Mouse (Mus musculus): Measurements from ENCODE around the gene Igsf10.
"Not testable (repeated sequence)": the region's sequence is repeated elsewhere in the genome, so short reads cannot be mapped to it uniquely, and the experiment has no call there.

The Igsf10 gene

GRCm38 (mm10) chr3:59344065-59344905, at the start of gene Igsf10:
TSS of gene Igsf10 (minus strand) at chr3:59344394.
- peak; percentile 95 for DNase-seq

GRCm38 (mm10) chr3:59385553-59385952, 41.4 kb upstream of the Igsf10 start:
- DNase-seq, result peak; percentile 81

DNA sequence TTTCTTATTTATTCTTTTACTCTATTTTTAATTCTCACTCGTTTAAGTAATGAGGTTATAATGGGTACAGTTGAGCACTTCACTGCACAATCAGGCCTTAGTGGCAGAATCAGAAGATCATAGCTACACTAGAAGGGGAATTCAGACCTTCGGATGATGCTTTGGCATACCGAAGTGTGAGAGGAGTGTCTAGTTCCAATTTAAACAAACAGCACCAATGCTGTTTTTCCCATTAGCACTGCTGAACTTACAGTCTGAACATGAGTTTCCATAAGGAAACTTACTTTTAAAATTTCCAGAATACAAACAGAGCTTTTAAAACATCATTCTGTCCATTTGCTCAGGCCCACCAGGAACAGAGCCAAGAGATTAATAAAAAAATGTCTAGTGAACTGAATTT, 40.8 kb upstream of the Igsf10 start:
- no peak for DNase-seq

GRCm38 (mm10) chr3:59384321-59384720, 40.1 kb upstream of the Igsf10 start:
- DNase-seq, result no peak

DNA sequence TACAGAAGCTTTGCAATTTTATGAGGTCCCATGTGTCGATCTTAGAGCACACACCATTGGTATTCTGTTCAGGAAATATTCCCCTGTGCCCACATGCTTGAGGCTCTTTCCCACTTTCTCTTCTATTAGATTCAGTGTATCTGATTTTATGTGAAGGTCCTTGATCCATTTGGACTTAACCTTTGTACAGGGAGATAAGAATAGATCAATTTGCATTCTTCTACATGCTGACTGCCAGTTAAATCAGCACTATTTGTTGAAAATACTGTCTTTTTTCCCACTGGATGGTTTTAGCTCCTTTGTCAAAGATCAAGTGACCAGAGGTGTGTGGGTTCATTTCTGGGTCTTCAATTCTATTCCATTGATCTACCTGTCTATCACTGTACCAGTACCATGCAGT, 34.6 kb upstream of the Igsf10 start:
- not testable (repeated sequence) for DNase-seq

DNA sequence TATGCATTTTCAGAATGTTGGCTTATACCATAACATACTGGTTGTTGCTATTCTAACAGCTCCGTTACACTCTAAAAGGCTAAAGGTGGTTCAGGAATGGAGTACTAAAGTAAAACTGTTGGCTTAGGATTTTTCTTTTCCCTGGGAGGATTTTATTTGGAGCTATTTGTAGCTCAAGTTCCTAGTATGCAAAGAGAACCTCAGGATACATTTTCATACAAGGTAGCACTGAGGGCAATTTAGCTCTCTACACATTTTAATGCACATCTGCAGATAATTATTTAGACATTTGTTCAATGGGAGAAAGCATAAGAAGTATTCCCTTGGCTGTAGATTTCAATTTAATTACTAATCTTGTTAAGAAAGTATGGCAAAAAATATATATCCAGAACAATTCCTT, 17.7 kb upstream of the Igsf10 start:
- DNase-seq, result no peak

DNA sequence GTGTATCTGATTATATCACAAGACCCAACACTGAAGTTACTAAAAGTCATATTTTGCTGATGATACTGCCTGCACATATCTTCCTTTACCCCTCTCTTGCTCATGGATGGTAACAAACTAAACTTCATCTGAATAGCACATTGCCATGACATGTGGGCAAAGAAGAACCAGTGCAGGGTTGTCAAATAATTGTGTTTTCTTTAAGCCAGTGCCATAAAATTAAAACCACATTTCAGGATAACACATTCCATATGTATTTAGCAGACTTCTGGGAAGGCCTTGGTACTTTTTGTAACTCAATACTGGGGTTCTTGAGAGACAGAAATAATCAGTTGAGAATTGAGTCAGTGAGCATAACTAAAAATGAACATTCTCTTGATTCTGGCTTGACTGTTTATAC, 15.9 kb upstream of the Igsf10 start:
- DNase-seq, result no peak

DNA sequence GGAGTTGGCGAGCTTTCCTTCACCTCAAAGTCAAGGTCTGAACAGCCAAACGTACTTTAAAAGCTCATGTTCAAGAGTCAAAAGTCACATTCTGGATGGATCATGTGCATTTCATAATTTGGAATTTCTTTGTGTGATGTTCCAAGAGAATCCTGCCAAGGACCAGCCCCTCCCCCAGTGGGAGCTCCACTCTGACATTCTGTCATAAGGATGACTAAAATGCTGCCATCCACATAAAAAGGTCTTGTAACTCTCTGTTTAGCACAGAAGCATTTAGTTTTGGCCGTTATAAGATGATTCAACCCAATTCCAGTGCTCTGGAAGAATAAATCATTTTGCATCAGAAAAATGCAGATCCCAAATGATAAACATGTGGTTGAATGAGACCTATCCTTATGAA, 10.0 kb upstream of the Igsf10 start:
- DNase-seq, result no peak

- DNase-seq, result no peak
These were observed 7.6 kb upstream of the Igsf10 start for GRCm38 (mm10) chr3:59351768-59352167.

DNA sequence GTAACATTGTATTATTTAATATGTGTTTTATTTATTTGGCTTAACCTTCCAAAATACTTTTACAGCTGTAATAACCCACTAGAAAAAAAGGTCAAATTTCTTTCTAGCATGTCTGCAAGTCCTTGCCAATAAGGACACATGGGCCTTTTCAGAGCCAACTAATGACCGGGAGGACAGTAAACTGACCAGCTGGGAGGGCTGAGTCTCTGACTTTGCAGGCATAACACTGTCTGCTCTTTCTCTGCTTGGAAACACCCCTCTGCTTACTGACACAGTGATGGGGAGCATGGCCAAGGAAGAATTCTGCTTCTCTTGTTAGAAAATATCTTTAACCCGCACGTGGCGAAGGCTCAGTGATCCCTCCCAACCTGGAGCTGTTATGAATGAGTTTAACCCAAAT, 1.2 kb downstream of the Igsf10 start:
- peak; percentile 97 for DNase-seq

- no peak for DNase-seq
These were observed 2.4 kb downstream of the Igsf10 start for GRCm38 (mm10) chr3:59341647-59342427.

DNA sequence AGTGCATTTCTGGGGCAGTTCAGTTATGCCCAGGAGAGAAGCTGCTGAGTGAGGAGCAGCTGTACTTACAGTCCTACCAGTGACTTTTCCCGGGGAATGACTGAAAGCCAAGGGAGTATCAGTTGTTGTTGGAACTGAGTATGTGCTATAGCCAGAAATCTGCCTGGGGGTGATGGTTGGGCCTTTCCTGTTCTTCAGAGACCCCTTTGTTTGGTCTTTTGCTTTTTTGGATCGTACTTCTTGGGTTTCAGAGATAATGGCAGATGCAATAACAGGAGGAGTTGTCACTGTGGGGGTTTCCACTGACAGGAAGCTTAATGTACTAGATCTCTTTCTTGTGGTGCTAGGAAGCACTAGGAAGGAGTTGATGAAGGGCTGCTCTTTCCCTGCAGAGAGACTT, 15.7 kb downstream of the Igsf10 start:
- peak; percentile 68 for DNase-seq

DNA sequence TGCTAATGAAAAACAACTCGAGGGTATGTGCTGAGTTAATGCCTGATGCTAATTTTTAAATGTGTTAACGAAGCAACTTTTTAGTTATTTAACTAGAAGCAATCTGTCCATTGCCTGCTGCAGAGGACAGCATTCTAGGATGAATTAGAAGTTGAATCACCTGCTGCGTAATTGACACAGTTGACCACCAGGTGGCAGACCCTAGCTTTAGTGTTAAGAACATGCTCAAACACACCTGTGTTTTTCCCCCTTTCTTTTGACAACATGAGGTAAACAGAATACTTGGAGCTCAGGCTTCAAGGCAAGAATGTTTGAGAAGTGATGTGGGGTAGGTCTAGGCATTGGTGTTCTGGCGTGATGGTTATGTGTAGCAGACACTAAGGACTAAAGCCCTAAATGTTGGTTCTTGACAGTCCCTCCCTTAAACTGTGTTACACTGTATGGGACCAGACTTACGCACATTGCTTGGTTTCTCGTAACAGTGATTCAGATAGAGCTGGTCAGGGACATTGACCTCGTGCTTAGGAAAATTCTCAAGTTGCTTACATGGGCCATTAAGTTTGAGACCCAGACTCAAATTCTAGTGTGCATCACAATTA, 22.8 kb downstream of the Igsf10 start:
- DNase-seq, result peak; percentile 82

DNA sequence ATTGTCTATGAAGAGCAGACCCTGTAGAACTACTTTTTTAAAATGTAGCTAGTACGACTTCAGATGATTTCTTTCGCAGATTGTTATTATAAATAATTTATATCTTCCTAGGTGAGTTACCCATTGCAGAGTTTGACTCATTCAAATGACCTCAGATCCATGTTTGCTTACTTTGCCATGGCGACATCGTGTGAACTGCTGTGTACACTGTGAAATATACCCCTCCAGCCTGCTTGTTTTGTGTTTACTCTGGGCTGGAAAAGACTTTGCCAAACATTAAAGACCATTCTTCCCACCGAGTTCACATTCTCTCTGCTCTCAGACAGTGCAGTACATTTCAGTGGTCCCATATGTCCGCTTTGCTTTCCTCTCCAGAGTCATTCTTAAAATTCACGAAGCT, 28.1 kb downstream of the Igsf10 start:
- DNase-seq, result peak; percentile 21

DNA sequence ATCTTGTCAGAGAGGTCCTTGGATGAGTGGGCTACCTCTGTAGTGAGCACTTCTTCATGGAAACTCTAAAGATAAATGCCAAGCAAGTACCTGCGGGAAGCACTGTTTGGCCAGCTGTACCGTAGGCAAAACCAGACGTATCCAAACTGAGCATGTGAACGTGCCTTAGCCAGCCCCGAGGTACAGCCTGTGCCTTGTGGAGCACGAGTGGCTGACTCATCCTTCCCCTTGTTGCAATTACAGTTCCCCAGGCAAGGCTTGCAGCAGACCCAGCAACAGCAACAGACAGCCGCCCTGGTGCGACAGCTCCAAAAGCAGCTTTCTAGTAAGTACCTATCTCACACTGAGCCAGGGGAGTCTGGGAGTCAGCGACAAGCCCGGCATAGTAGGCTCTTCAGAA, 31.6 kb downstream of the Igsf10 start:
- peak; percentile 96 for DNase-seq

DNA sequence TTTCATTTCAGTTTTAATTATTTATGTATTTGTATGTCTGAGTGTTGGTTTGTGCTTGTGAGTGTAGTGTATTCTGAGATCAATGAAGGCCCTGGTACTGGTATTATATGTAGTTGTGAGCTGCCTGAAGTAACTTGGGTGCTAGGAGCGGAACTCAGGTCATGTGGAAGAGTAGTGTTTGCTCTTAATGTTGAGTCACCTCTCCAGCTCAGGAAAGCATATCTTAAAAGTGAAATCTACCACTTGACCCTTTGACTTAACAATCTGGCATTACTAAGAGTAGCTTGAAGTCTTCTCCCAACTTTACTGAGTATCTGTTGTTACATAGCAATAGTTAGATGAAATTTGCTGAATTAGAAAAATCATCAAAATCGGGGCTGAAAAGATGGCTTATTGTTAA, 38.7 kb downstream of the Igsf10 start:
- DNase-seq, result no peak

DNA sequence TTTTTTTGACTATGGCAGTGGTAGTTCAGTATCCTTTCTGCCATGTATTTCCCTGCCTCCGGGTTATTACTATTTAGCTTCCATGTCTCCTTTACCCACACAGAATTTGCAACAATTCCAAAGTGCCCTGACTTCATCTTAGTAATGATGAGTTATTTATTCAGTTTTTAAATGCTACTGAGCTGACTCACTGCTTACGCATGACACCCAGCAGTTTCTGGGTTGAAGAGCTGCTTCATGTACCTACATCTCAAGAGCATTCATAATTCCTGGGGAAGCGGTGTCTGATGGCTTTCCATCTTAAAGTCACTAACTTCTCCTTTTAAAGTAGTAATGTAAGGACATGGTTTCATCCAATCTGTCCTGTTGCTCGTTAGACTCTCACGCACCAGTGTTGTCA, 39.2 kb downstream of the Igsf10 start:
- peak; percentile 34 for DNase-seq

DNA sequence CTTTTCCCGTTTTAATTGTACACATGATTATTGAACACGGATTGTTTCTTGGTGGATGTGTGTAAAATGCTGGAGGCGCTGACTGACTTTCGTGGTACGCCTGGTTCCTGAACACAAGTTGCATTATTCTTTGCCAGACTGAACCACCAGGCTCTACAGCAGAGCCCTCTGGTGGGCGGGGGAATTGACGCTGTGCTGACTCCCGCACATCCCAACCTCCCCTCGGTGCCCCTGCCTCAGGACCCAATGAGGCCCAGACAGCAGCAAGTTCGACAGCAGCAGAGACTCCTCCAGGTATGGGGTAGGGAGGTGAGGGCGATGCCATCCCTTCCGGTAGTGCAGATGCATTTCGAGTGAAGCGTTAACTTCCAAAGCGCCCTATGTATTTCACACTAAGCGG, 46.5 kb downstream of the Igsf10 start:
- peak; percentile 66 for DNase-seq

DNA sequence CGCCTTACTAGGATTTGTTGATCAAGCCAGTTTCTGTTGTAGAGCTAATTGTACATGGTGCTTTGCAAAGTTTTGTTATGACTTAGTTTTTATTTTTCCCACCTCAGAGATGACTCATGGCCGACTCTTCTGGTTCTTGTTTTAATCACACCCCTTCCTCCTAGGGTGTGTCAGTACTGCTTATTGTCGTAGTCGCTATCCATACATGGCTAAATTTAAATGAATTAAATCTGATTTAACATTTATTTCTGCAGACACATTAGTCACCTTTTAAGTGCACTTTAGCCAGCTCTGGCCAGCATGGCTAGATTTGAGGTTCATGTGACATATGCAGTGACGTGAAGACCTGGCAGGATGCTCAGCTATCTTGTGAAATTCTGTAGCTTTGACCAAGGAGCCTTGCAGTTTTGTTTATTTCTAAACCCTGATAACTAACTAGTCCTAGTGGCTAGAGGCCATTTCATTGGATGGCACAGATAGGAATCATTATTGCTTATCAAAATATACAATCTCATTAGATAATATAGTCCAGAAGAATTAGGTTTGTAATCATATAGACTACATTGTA, 47.5 kb downstream of the Igsf10 start:
- peak; percentile 46 for DNase-seq

DNA sequence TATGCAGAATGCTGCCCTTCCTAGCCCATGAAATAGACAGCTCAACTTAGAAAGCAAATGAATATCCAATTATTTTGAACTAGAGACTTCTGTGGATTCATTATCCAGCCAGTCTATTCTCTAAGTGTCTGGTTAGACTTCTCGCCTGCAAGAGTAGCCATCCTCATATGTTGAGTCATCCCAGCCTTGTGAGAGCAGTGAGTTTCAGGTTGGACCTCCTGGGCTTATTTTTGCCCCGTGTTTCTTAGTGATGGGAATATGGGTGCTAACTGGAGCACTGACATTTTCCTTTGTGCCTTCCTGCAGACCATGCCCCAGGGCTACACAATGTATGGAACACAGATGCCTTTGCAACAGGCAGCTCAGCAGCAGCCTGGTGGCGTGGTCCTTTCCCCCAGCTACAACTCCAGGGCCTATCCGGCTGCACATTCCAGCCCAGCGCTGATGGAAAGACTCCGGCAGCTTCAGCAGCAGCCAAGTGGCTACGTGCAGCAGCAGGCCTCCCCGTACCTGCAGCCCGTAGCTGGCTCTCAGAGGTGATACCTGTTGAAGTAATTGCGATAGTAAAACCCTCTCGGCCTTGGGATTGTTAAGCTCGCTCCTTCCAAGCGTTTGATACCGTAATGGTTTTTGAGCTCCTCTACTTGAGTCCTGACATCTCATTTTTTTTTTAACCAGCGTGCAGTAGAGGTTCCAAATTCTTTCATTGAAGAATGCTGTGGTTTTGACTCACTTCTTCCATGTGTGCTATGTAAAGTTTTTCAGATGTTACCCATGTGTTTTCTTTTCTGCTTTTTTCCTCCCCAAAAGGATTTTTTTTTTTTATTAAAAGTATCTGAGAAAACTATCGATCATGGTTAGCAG, 48.3 kb downstream of the Igsf10 start:
- DNase-seq, result peak; percentile 80

- DNase-seq, result peak; percentile 15
These were observed 50.6 kb downstream of the Igsf10 start for GRCm38 (mm10) chr3:59293437-59294199.

DNA sequence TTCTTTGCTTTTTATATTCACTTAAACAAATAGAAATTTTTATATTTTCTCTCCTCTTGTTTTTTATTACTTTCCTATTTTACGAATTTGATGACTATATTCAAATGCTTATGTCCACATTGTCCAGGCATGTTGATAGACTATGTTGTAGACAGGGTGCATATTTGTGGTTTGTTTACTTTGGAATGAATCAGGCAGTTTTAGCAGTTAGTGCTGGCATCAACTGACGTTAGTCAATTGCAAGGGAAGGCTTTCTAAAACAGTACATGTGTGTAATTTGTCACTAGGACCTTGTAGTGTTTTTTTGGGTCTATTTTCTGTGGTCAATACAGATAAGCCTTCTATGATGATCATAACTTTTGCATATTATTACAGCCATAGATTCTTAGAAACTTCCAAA, 53.6 kb downstream of the Igsf10 start:
- DNase-seq, result no peak
